Mouse (Mus musculus): Measurements from ENCODE around the gene Pdzrn3. TPM values are rescaled to one million over a fixed set of nuclear protein-coding genes. Genes with fewer than 3 reads are reported as not detected.

Gene Pdzrn3
- polyA plus RNA-seq, 1 experiment from 2014 or later, result 5.5 TPM

GRCm38 (mm10) chr6:101251160-101251559 lies 126.5 kb downstream of the Pdzrn3 start:
- no peaks in the 10 kb centered on the region for H3K9me3 ChIP-seq (ENCODE audit: control insufficient read depth)
- no peak overlapping the region for H3K4me2 ChIP-seq (replicated peaks; ENCODE audit: low read depth)
- 66% methylated on average over 5 of the region's 5 CpGs for WGBS
- H3K9ac ChIP-seq (ENCODE audit: low read depth, low read length), result no peak overlapping the region
- no peak for TF ChIP-seq CTCF (IDR thresholded peaks at IDR 0.05; ENCODE audit: low read depth)
- no peaks in the 10 kb centered on the region for H3K27me3 ChIP-seq (replicated peaks; ENCODE audit: control insufficient read depth, insufficient read depth, low read length)
- no peak overlapping the region for H3K4me3 ChIP-seq (ENCODE audit: low read depth, low read length)
- no peak for ATAC-seq
- no peaks in the 10 kb centered on the region for H3K36me3 ChIP-seq (ENCODE audit: control insufficient read depth, insufficient read depth)
- no peak overlapping the region for H3K27ac ChIP-seq (ENCODE audit: low read depth, low read length)
- H3K4me1 ChIP-seq (replicated peaks; ENCODE audit: control insufficient read depth, insufficient read depth, low read length), result no peaks in the 10 kb centered on the region

- no peak for ATAC-seq
- Histone ChIP-seq H3K27ac (ENCODE audit: low read depth, low read length) (no peak overlapping the region), H3K4me3 (ENCODE audit: low read depth, low read length) (no peak overlapping the region), H3K9ac (ENCODE audit: low read depth, low read length) (no peak overlapping the region), H3K27me3 (replicated peaks; ENCODE audit: control insufficient read depth, insufficient read depth, low read length) (no peaks in the 10 kb centered on the region), H3K4me2 (replicated peaks; ENCODE audit: low read depth) (no peak overlapping the region), H3K9me3 (ENCODE audit: control insufficient read depth) (no peaks in the 10 kb centered on the region), H3K36me3 (ENCODE audit: control insufficient read depth, insufficient read depth) (no peaks in the 10 kb centered on the region), H3K4me1 (replicated peaks; ENCODE audit: control insufficient read depth, insufficient read depth, low read length) (peaks cover 9% of the 10 kb centered on the region; the same call in 1 of the 2 replicates)
- TF ChIP-seq CTCF (IDR thresholded peaks at IDR 0.05; ENCODE audit: low read depth), result no peak
- 95% methylated on average over 4 of the region's 4 CpGs for WGBS
These were observed 131.6 kb downstream of the Pdzrn3 start for GRCm38 (mm10) chr6:101246137-101246536.

GRCm38 (mm10) chr6:101244355-101244754 lies 133.3 kb downstream of the Pdzrn3 start:
- TF ChIP-seq CTCF (IDR thresholded peaks at IDR 0.05; ENCODE audit: low read depth), result no peak
- WGBS, result 58% methylated on average over 3 of the region's 3 CpGs
- no peak overlapping the region for H3K9ac ChIP-seq (ENCODE audit: low read depth, low read length)
- H3K4me2 ChIP-seq (replicated peaks; ENCODE audit: low read depth), result no peak overlapping the region
- no peak overlapping the region for H3K4me3 ChIP-seq (ENCODE audit: low read depth, low read length)
- H3K9me3 ChIP-seq (ENCODE audit: control insufficient read depth), result no peaks in the 10 kb centered on the region
- H3K36me3 ChIP-seq (ENCODE audit: control insufficient read depth, insufficient read depth), result no peaks in the 10 kb centered on the region
- peaks cover 9% of the 10 kb centered on the region; the same call in 1 of the 2 replicates for H3K4me1 ChIP-seq (replicated peaks; ENCODE audit: control insufficient read depth, insufficient read depth, low read length)
- ATAC-seq, result peak; percentile 61
- H3K27ac ChIP-seq (ENCODE audit: low read depth, low read length), result no peak overlapping the region
- no peaks in the 10 kb centered on the region for H3K27me3 ChIP-seq (replicated peaks; ENCODE audit: control insufficient read depth, insufficient read depth, low read length)

- no peaks in the 10 kb centered on the region for H3K9me3 ChIP-seq (ENCODE audit: control insufficient read depth)
- no peak for TF ChIP-seq CTCF (IDR thresholded peaks at IDR 0.05; ENCODE audit: low read depth)
- H3K27ac ChIP-seq (ENCODE audit: low read depth, low read length), result no peak overlapping the region
- no peak overlapping the region for H3K4me3 ChIP-seq (ENCODE audit: low read depth, low read length)
- no peak overlapping the region for H3K9ac ChIP-seq (ENCODE audit: low read depth, low read length)
- ATAC-seq, result no peak
- H3K4me1 ChIP-seq (replicated peaks; ENCODE audit: control insufficient read depth, insufficient read depth, low read length), result peaks cover 9% of the 10 kb centered on the region; the same call in 1 of the 2 replicates
- H3K36me3 ChIP-seq (ENCODE audit: control insufficient read depth, insufficient read depth), result no peaks in the 10 kb centered on the region
- 83% methylated on average over 7 of the region's 7 CpGs for WGBS
- H3K4me2 ChIP-seq (replicated peaks; ENCODE audit: low read depth), result no peak overlapping the region
- H3K27me3 ChIP-seq (replicated peaks; ENCODE audit: control insufficient read depth, insufficient read depth, low read length), result no peaks in the 10 kb centered on the region
These were observed 134.4 kb downstream of the Pdzrn3 start for GRCm38 (mm10) chr6:101243189-101243815.

DNA sequence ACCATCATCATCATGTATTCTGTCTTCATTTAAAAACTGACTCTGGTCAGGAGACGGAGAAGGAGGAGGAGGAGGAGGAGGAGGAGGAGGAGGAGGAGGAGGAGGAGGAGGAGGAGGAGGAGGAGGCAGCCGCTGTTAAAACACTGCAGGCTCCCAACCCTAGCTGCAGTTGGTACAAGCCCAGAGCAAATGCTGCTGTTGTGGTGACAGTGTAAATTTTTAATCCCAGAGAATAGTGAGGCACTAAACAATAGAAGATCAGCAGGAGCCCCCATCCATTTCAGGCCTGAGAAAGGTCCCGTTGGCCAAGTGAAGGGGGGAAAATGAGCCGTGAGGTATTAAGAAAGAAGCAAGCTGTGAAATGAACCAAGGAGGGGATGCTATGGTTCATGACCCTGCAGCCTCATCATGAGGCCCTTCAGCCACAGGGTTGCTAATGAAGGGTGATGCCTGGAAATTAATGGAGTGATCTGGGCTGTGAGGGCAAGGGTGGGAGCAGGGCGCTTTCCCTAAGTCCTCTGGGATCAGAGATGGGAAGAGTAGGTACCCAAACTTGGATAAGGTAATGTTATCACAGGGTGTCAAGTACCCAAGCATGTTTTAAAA lies 141.0 kb downstream of the Pdzrn3 start:
- Histone ChIP-seq H3K9me3 (ENCODE audit: control insufficient read depth) (no peaks in the 10 kb centered on the region), H3K4me2 (replicated peaks; ENCODE audit: low read depth) (no peak overlapping the region), H3K27me3 (replicated peaks; ENCODE audit: control insufficient read depth, insufficient read depth, low read length) (no peaks in the 10 kb centered on the region), H3K27ac (ENCODE audit: low read depth, low read length) (no peak overlapping the region), H3K4me1 (replicated peaks; ENCODE audit: control insufficient read depth, insufficient read depth, low read length) (peaks cover 4% of the 10 kb centered on the region), H3K36me3 (ENCODE audit: control insufficient read depth, insufficient read depth) (no peaks in the 10 kb centered on the region), H3K9ac (ENCODE audit: low read depth, low read length) (no peak overlapping the region), H3K4me3 (ENCODE audit: low read depth, low read length) (no peak overlapping the region)
- ATAC-seq, result no peak
- WGBS, result 73% methylated on average over 5 of the region's 5 CpGs
- no peak for TF ChIP-seq CTCF (IDR thresholded peaks at IDR 0.05; ENCODE audit: low read depth)

DNA sequence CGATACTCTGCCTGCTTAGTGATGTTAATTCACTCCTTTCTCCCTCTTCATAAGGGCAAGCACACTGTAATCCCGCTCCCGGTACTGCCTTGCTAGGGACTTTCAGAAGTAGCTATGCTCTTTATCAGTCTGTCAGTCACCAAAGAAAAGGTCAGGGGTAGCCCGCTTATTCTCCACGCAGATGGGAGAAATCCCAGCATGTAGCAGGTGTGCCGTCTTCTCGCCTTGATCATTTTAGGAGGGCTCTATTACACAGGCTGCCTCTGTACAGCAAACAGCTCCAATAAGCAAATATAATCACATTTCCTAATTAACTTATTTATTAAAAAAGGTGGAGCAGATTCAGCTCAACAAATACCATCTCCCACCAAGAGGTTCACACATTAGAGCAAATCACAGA lies 141.5 kb downstream of the Pdzrn3 start:
- no peak for TF ChIP-seq CTCF (IDR thresholded peaks at IDR 0.05; ENCODE audit: low read depth)
- no peaks in the 10 kb centered on the region for H3K36me3 ChIP-seq (ENCODE audit: control insufficient read depth, insufficient read depth)
- H3K4me3 ChIP-seq (ENCODE audit: low read depth, low read length), result no peak overlapping the region
- no peak overlapping the region for H3K27ac ChIP-seq (ENCODE audit: low read depth, low read length)
- H3K27me3 ChIP-seq (replicated peaks; ENCODE audit: control insufficient read depth, insufficient read depth, low read length), result no peaks in the 10 kb centered on the region
- H3K4me1 ChIP-seq (replicated peaks; ENCODE audit: control insufficient read depth, insufficient read depth, low read length), result peaks cover 4% of the 10 kb centered on the region
- H3K9me3 ChIP-seq (ENCODE audit: control insufficient read depth), result no peaks in the 10 kb centered on the region
- H3K9ac ChIP-seq (ENCODE audit: low read depth, low read length), result no peak overlapping the region
- no peak overlapping the region for H3K4me2 ChIP-seq (replicated peaks; ENCODE audit: low read depth)
- WGBS, result 86% methylated on average over 7 of the region's 7 CpGs
- ATAC-seq, result no peak
